In the genomic region with DNA sequence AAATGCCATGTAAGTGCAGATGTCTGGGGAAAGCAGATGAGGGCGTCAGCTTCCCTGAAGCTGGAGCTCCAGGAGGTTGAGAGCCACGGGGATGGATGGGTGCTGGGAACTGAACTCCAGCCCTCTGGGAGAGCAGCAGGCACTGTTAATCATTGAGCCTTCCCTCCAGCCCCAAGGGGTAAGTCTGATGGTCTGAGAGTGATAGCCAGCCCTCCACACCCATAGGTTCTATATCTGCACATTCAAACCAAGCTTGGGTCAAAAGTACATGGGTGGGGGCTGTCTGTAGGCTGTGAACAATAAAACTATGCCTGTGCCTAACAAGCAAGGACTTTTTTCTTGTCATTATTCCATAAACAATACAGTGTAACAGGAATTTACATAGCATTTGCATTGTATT, we compare ENCODE assay signal across 33 mouse cellular contexts.
"Had no signal": no experiment of that assay in that cellular context is flagged by ENCODE, and none has a peak within 500 bp of the region (broad histone marks: within the 10 kb centered on the region; RNA-seq: fewer than 3 reads in every experiment).

No protein-coding gene starts in this region.

- H3K4me3 ChIP-seq: heart, adult 2 months; heart, embryonic 10.5 days; heart, embryonic 12.5 days; heart, embryonic 13.5 days; heart, embryonic 15.5 days; hindbrain, embryonic 12.5 days; hindbrain, embryonic 13.5 days; hindbrain, embryonic 15.5 days; kidney, embryonic 15.5 days; layer of hippocampus, adult 2 months had no signal

- H3K36me3 ChIP-seq: heart, embryonic 10.5 days; heart, embryonic 12.5 days; heart, embryonic 13.5 days; heart, embryonic 15.5 days; hindbrain, embryonic 12.5 days; hindbrain, embryonic 13.5 days; hindbrain, embryonic 15.5 days; kidney, embryonic 15.5 days had no signal

- H3K4me2 ChIP-seq: heart, embryonic 11.5 days; heart, embryonic 12.5 days; heart, embryonic 13.5 days; heart, embryonic 15.5 days; hindbrain, embryonic 12.5 days; hindbrain, embryonic 13.5 days; hindbrain, embryonic 14.5 days; hindbrain, embryonic 15.5 days; kidney, embryonic 15.5 days had no signal

- DNase-seq: heart, adult 18-20 months; heart, adult 2 months; heart, postnatal 10 days; heart, postnatal 14 days; heart, postnatal 36 days; heart, postnatal 4 days; kidney, adult 11 months; kidney, adult 18-20 months; kidney, adult 2 months; kidney, adult 8-10 months; kidney, adult 9 months; kidney, postnatal 10 days; kidney, postnatal 14 days; kidney, postnatal 25 days; kidney, postnatal 36 days; kidney, postnatal 4 days; layer of hippocampus, adult 9-11 months; layer of hippocampus, postnatal 36 days had no signal

- H3K9me3 ChIP-seq: heart, embryonic 10.5 days; heart, embryonic 12.5 days; heart, embryonic 13.5 days; heart, embryonic 15.5 days; hindbrain, embryonic 12.5 days; hindbrain, embryonic 13.5 days; hindbrain, embryonic 15.5 days; kidney, embryonic 15.5 days had no signal

- H3K9ac ChIP-seq: heart, embryonic 12.5 days; heart, embryonic 13.5 days; heart, embryonic 15.5 days; hindbrain, embryonic 12.5 days; hindbrain, embryonic 13.5 days; hindbrain, embryonic 14.5 days; hindbrain, embryonic 15.5 days; kidney, embryonic 15.5 days had no signal

- ATAC-seq: hindbrain, embryonic 16.5 days; hindbrain, postnatal 0 days; inflammation-experienced regulatory T-cells, adult 6 months had no signal

- H3K27ac ChIP-seq: heart, adult 2 months; heart, embryonic 10.5 days; heart, embryonic 13.5 days; heart, embryonic 15.5 days; hindbrain, embryonic 12.5 days; hindbrain, embryonic 13.5 days; hindbrain, embryonic 14.5 days; hindbrain, embryonic 15.5 days; hindbrain, postnatal 0 days; kidney, embryonic 15.5 days; kidney, postnatal 0 days; layer of hippocampus, adult 2 months had no signal
